Mouse (Mus musculus): Measurements from ENCODE around the gene Pitpnm2.

DNA sequence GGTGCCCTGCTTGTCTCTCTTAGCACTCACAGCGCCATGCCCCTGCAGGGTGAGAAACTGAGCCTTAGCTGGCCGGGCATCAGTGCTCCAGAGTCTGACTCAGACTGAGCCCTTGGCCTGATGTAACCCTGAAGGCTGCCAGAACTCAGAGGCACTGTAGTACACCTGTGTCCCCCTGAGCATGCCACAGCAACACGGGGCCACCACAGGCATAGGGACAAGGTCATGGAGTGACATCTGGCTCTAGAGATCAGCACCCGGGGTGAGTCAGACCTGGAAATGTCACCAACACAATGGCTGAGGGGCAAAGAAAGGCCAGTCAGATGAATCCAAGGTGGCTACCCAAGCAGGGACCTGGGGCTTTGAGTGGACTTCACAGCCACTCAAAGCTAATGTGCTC is 162.7 kb downstream of the Pitpnm2 start:
- TF ChIP-seq POLR2A (IDR thresholded peaks at IDR 0.05; ENCODE audit: insufficient read length, low read depth), result no peak
- TF ChIP-seq USF1 (IDR thresholded peaks at IDR 0.05; ENCODE audit: low read depth), result no peak
- no peak for TF ChIP-seq E2F4 (IDR thresholded peaks at IDR 0.05; ENCODE audit: insufficient read depth)
- no peak for TF ChIP-seq POLR2AphosphoS2 (IDR thresholded peaks at IDR 0.05; ENCODE audit: insufficient read length, low read depth)
- TF ChIP-seq TCF12 (IDR thresholded peaks at IDR 0.05; ENCODE audit: insufficient read depth, poor library complexity, severe bottlenecking), result no peak
